Mouse (Mus musculus) intestine, embryonic 16.5 days (tissue): ENCODE results near the gene Ilf2. TPM values are rescaled to one million over a fixed set of nuclear protein-coding genes. Genes with fewer than 3 reads are reported as not detected.

ENCODE experiments used
- ATAC-seq: fragments of 200-750 bp; cut with Nextera tagmentation; 2 replicates; pipeline ENCODE4 v1.8.0; 2017; ENCODE audit warnings: moderate TSS enrichment, moderate library complexity
- H3K27ac ChIP-seq: fragments of 300-500 bp; sonication (generic); 2 replicates; pipeline ENCODE4 v1.5.1; 2014; ENCODE audit warnings: mild to moderate bottlenecking, low read length
- H3K27me3 ChIP-seq: fragments of 300-500 bp; sonication (generic); replicated peaks from 2 replicates; pipeline ENCODE4 v1.6.1; 2014; ENCODE audit warnings: low read length, control low read depth, mixed read lengths; ENCODE audit not compliant: control insufficient read depth, insufficient read depth
- H3K36me3 ChIP-seq: fragments of 300-500 bp; sonication (generic); 2 replicates; pipeline ENCODE4 v1.6.1; 2014; ENCODE audit warnings: low read length, control low read depth; ENCODE audit not compliant: control insufficient read depth, insufficient read depth
- H3K4me1 ChIP-seq: fragments of 300-500 bp; sonication (generic); 2 replicates; pipeline ENCODE4 v1.6.1; 2014; ENCODE audit warnings: low read length, control low read depth, mixed read lengths; ENCODE audit not compliant: control insufficient read depth, insufficient read depth
- H3K4me2 ChIP-seq: fragments of 300-500 bp; sonication (generic); 2 replicates; pipeline ENCODE4 v1.6.1; 2014; ENCODE audit warnings: low read depth, low read length, control low read depth
- H3K4me3 ChIP-seq: fragments of 300-500 bp; sonication (generic); 2 replicates; pipeline ENCODE4 v1.5.1; 2014; ENCODE audit warnings: mild to moderate bottlenecking, low read length
- H3K9ac ChIP-seq: fragments of 300-500 bp; sonication (generic); 2 replicates; pipeline ENCODE4 v1.6.1; 2014; ENCODE audit warnings: low read depth, low read length
- H3K9me3 ChIP-seq: fragments of 300-500 bp; sonication (generic); 2 replicates; pipeline ENCODE4 v1.6.1; 2016; ENCODE audit warnings: low read length, control low read depth; ENCODE audit not compliant: control insufficient read depth
- WGBS: fragments of 180-500 bp; shearing (Covaris S2); extraction: QIAGEN DNeasy Blood & Tissue Kit; methylation state at CpG from one replicate; pipeline ENCODE4 v1.1.7; 2014; 5-methylcytosine and 5-hydroxymethylcytosine counted together
- polyA plus RNA-seq: library from polyadenylated mRNA; unstranded; fragments of >200 nt; fragmentation: Nextera tagmentation; extraction: Ambion mirVana; gene quantifications from 2 replicates; pipeline ENCODE4 v1.2.1, GENCODE M21; 2015

The Ilf2 gene
- polyA plus RNA-seq, 1 experiment from 2014 or later, result 140 TPM

- 51% methylated on average over 5 of the region's 5 CpGs for WGBS
- Histone ChIP-seq H3K9me3 (no peaks in the 10 kb centered on the region), H3K4me3 (no peak overlapping the region), H3K4me2 (no peak overlapping the region), H3K4me1 (peaks cover 3% of the 10 kb centered on the region), H3K27ac (no peak overlapping the region), H3K9ac (no peak overlapping the region), H3K36me3 (no peaks in the 10 kb centered on the region), H3K27me3 (no peaks in the 10 kb centered on the region)
- no peak for ATAC-seq
Observed at GRCm38 (mm10) chr3:90531713-90532112, 55.8 kb downstream of the Ilf2 start.

- Histone ChIP-seq H3K27me3 (no peaks in the 10 kb centered on the region), H3K9ac (no peak overlapping the region), H3K4me1 (peaks cover 17% of the 10 kb centered on the region; the same call in 1 of the 2 replicates), H3K9me3 (no peaks in the 10 kb centered on the region), H3K36me3 (no peaks in the 10 kb centered on the region), H3K4me2 (no peak overlapping the region), H3K4me3 (no peak overlapping the region), H3K27ac (no peak overlapping the region)
- WGBS, result 71% methylated on average over 1 of the region's 1 CpGs
- ATAC-seq, result no peak
Observed at GRCm38 (mm10) chr3:90535446-90535845, 59.5 kb downstream of the Ilf2 start.

- peak within 1 kb of the TSS; percentile 41 for H3K4me3 ChIP-seq
- WGBS, result 20% methylated on average over 10 of the region's 10 CpGs
- H3K27me3 ChIP-seq, result no peaks in the 10 kb centered on the region
- no peaks in the 10 kb centered on the region for H3K36me3 ChIP-seq
- H3K27ac ChIP-seq, result peak within 1 kb of the TSS; percentile 57
- H3K9ac ChIP-seq, result peak within 1 kb of the TSS; percentile 59
- H3K9me3 ChIP-seq, result no peaks in the 10 kb centered on the region
- peak within 1 kb of the TSS; percentile 48 for H3K4me2 ChIP-seq
- ATAC-seq, result peak; percentile 92
- H3K4me1 ChIP-seq, result peaks cover 17% of the 10 kb centered on the region; the same call in 1 of the 2 replicates
Observed at GRCm38 (mm10) chr3:90537141-90537904, 61.4 kb downstream of the Ilf2 start, which contains the start of gene S100a16. S100a16 (plus strand) TSS chr3:90537254.

- peak overlapping the region; percentile 41 for H3K4me3 ChIP-seq
- H3K27me3 ChIP-seq, result no peaks in the 10 kb centered on the region
- peak overlapping the region; percentile 59 for H3K9ac ChIP-seq
- H3K4me2 ChIP-seq, result peak overlapping the region; percentile 48
- no peaks in the 10 kb centered on the region for H3K9me3 ChIP-seq
- peak; percentile 34 for ATAC-seq
- no peaks in the 10 kb centered on the region for H3K36me3 ChIP-seq
- H3K4me1 ChIP-seq, result peaks cover 17% of the 10 kb centered on the region; the same call in 1 of the 2 replicates
- 75% methylated on average over 5 of the region's 5 CpGs for WGBS
- peak overlapping the region; percentile 57; the same call in 1 of the 2 replicates for H3K27ac ChIP-seq
Observed at GRCm38 (mm10) chr3:90537905-90538296, 62.0 kb downstream of the Ilf2 start.

Other genes starting within 250 kb of the Ilf2 start
- 110 and 114 TPM in 2 replicates for gene Jtb, start 244.5 kb upstream of the Ilf2 start, polyA plus RNA-seq
- 16.0 and 18.9 TPM in 2 replicates for gene Creb3l4, start 232.6 kb upstream of the Ilf2 start, polyA plus RNA-seq
- 94.5 and 127 TPM in 2 replicates for gene Slc39a1, start 228.0 kb upstream of the Ilf2 start, polyA plus RNA-seq
- gene Crtc2, start 222.0 kb upstream of the Ilf2 start, polyA plus RNA-seq, result 19.1 and 20.1 TPM in 2 replicates
- 2.3 and 2.4 TPM in 2 replicates for gene Dennd4b, start 210.9 kb upstream of the Ilf2 start, polyA plus RNA-seq
- 6.4 and 8.9 TPM in 2 replicates for gene Gatad2b, start 182.9 kb upstream of the Ilf2 start, polyA plus RNA-seq
- 8.4 and 8.6 TPM in 2 replicates for gene Slc27a3, start 86.2 kb upstream of the Ilf2 start, polyA plus RNA-seq
- gene Ints3, start 42.5 kb upstream of the Ilf2 start, polyA plus RNA-seq, result 20.2 and 22.1 TPM in 2 replicates
- gene Npr1, start 10.3 kb upstream of the Ilf2 start, polyA plus RNA-seq, result 5.6 and 6.6 TPM in 2 replicates
- gene Snapin, start 14.9 kb downstream of the Ilf2 start, polyA plus RNA-seq, result 74.7 and 79.4 TPM in 2 replicates
- gene Chtop, start 33.4 kb downstream of the Ilf2 start, polyA plus RNA-seq, result 90.4 and 99.8 TPM in 2 replicates
- gene S100a1, start 38.3 kb downstream of the Ilf2 start, polyA plus RNA-seq, result 142 and 192 TPM in 2 replicates
- 38.5 and 40.8 TPM in 2 replicates for gene S100a13, start 38.3 kb downstream of the Ilf2 start, polyA plus RNA-seq
- 7.1 and 10.7 TPM in 2 replicates for gene S100a14, start 50.7 kb downstream of the Ilf2 start, polyA plus RNA-seq
- gene S100a16, start 61.1 kb downstream of the Ilf2 start, polyA plus RNA-seq, result 99.1 and 113 TPM in 2 replicates
- gene S100a3, start 84.5 kb downstream of the Ilf2 start, polyA plus RNA-seq, result 0.23 and 0.29 TPM in 2 replicates
- not detected in 2 replicates for gene S100a2, start 114.1 kb downstream of the Ilf2 start, polyA plus RNA-seq
- not detected in 2 replicates for gene Gm42674, start 125.8 kb downstream of the Ilf2 start, polyA plus RNA-seq
- gene S100a4, start 127.6 kb downstream of the Ilf2 start, polyA plus RNA-seq, result 3.6 and 4.0 TPM in 2 replicates
- gene S100a5, start 132.4 kb downstream of the Ilf2 start, polyA plus RNA-seq, result 13.2 and 16.0 TPM in 2 replicates
- 376 and 422 TPM in 2 replicates for gene S100a6, start 136.8 kb downstream of the Ilf2 start, polyA plus RNA-seq
- 0.17 and 0.42 TPM in 2 replicates for gene S100a7a, start 177.9 kb downstream of the Ilf2 start, polyA plus RNA-seq
- gene S100a8, start 192.9 kb downstream of the Ilf2 start, polyA plus RNA-seq, result 14.9 and 30.6 TPM in 2 replicates
- 10.1 and 27.1 TPM in 2 replicates for gene S100a9, start 219.6 kb downstream of the Ilf2 start, polyA plus RNA-seq